Mouse (Mus musculus) CH12.LX (cell line): ENCODE data around the gene Gtf2b.

ENCODE experiments used
- CHD2 ChIP-seq: IDR thresholded peaks from 2 replicates; pipeline ENCODE4 v1.6.1; 2011; ENCODE audit warnings: low read length, improper control_type of control experiment
- CTCF ChIP-seq, 2 experiments: IDR thresholded peaks in 1 of 2; conservative IDR thresholded peaks in 1 of 2; 2 replicates each; pipeline ENCODE4 v1.5.1; 2011 to 2012; ENCODE audit warnings: low read depth in 2 of 2, low read length in 2 of 2, improper control_type of control experiment in 1 of 2, inconsistent platforms in 1 of 2, mild to moderate bottlenecking in 1 of 2, moderate library complexity in 1 of 2
- GABPA ChIP-seq: IDR thresholded peaks from 2 replicates; pipeline ENCODE4 v1.6.1; 2012; ENCODE audit warnings: low read depth, low read length, improper control_type of control experiment, inconsistent platforms; ENCODE audit not compliant: insufficient replicate concordance
- MAFK ChIP-seq: IDR thresholded peaks from 2 replicates; pipeline ENCODE4 v1.6.1; 2011; ENCODE audit warnings: low read length, improper control_type of control experiment; ENCODE audit not compliant: insufficient replicate concordance
- NELFE ChIP-seq: IDR thresholded peaks from 2 replicates; pipeline ENCODE4 v1.6.1; 2011; ENCODE audit warnings: low read depth, low read length, improper control_type of control experiment
- NRF1 ChIP-seq: IDR thresholded peaks from 2 replicates; pipeline ENCODE4 v1.6.1; 2014; ENCODE audit warnings: low read depth, mild to moderate bottlenecking, inconsistent platforms, low read length, improper control_type of control experiment, moderate library complexity
- POLR2A ChIP-seq: IDR thresholded peaks from 2 replicates; pipeline ENCODE4 v1.6.1; 2011; ENCODE audit warnings: low read depth, mild to moderate bottlenecking, improper control_type of control experiment, low read length
- POLR2AphosphoS2 ChIP-seq: IDR thresholded peaks from 2 replicates; pipeline ENCODE4 v1.6.1; 2011; ENCODE audit warnings: low read depth, low read length, improper control_type of control experiment
- RCOR1 ChIP-seq: conservative IDR thresholded peaks from 2 replicates; pipeline ENCODE4 v1.6.1; 2012; ENCODE audit warnings: low read depth, mild to moderate bottlenecking, inconsistent platforms, low read length, improper control_type of control experiment
- SIN3A ChIP-seq: IDR thresholded peaks from 2 replicates; pipeline ENCODE4 v1.6.1; 2012; ENCODE audit warnings: low read length, improper control_type of control experiment, inconsistent platforms
- USF2 ChIP-seq: conservative IDR thresholded peaks from 2 replicates; pipeline ENCODE4 v1.6.1; 2011; ENCODE audit warnings: low read depth, low read length, improper control_type of control experiment

DNA sequence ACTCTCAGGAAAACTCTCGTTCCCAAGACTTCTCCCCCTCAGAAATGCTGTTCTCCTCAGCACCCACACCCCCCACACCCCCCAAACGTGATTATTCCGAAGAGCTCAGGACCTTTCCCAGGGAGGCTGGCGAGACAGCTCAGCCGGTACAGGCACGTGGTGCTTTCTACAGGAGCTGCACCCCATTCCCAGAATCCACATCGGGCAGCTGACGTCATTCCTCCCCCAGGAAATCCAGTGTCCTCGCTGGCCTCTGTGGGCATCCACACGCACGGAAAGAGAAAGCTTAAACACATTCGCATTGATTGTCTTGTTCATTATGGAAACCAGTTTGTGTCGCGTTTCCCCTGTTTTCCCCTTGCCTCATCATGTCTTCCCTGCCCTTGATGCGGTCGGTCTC is 15.7 kb upstream of the Gtf2b start:
- TF ChIP-seq RCOR1 (no peak), MAFK (no peak), CHD2 (no peak), CTCF (conservative IDR thresholded peaks at IDR 0.05 in 1 of 2, IDR thresholded peaks at IDR 0.05 in 1 of 2; ENCODE audit: low read depth in 2 of 2, low read length in 2 of 2) (no peak), POLR2AphosphoS2 (no peak), GABPA (no peak), NRF1 (no peak), NELFE (no peak), POLR2A (no peak), SIN3A (no peak), USF2 (no peak)
